Mouse (Mus musculus) gastrocnemius, postnatal 25 days (tissue): ENCODE data around the gene Hoxa7. TPM values are rescaled to one million over a fixed set of nuclear protein-coding genes. Genes with fewer than 3 reads are reported as not detected.

Source experiments
- DNase-seq: peaks from one replicate; pipeline ENCODE4 v3.0.0; 2022
- long read RNA-seq, 2 experiments: library from polyadenylated mRNA; stranded (forward); transcript quantifications; one replicate each; pipeline ENCODE4 v2.0.0; 2021
- total RNA-seq, 2 experiments: library from RNA; stranded (reverse); gene quantifications; 1 replicate in 1 of 2; 2 replicates in 1 of 2; pipeline ENCODE4 v1.2.3; 2021

Gene Hoxa7
- total RNA-seq: 1 to 10 TPM; 4.7 to 5.5 TPM
- long read RNA-seq, experiment 1, partial matches to known transcripts: 0 of 4 reads
- long read RNA-seq, experiment 1, other reads (novel, unspliced or antisense): 1 of 4 reads
- long read RNA-seq, experiment 2, transcript Hoxa7-201 (2 exons, 2,009 nt): major isoform, 5 of 9 reads
- long read RNA-seq, experiment 2, partial matches to known transcripts: 0 of 9 reads
- long read RNA-seq, experiment 2, other reads (novel, unspliced or antisense): 3 of 9 reads

- DNase-seq: peak; percentile 88
Measured at GRCm38 (mm10) chr6:52221337-52221992, at the start of gene Hoxa7. TSS of gene Hoxa7 (minus strand) at chr6:52221854.

DNA sequence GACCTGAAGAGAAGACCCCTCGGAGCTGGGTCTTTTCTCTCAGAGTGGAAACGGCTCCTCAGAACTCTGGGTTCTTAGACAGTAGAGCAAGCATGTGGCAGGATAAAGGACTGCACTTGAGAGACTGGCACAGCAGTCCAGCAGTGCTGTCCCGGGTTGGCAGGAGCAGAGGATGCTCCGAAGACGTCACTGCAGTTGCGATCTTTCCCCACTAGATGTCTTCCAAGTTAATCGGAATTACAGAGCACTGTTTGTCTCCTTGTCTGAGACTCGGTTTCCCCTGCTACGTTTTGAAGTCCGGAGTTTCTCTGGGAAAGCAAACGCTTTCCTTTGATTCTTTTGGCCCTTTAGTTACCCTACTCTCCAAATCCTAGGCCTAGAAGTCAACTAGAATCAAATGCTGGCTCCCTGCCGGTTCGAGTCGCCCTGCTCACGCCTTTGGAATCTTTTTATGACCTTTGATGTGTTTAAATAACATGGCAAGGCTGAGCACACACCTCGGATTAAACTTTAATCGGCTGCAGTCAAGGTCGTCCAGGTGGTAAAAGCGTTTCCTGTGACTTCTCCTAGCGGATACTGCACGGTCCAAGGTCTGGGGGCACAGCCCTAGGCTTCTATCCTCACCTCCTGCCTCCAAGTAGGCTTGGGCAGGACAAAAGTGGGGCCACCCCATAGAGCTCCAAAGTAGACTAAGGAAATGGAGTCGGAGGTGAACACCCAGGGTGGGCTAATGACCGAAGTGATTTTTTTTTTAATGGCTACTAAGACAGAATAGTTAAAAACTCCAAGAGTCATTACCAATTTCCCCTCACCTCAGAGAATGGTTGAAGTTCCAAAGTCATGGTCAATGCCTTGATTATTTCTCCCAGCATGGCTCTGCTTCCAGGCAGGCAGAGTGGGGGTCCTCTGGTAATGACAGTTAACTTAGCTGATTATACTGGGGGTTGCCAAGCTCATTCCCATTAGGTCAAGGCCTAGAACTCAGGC lies 49.1 kb upstream of the Hoxa7 start:
- no peak for DNase-seq

DNA sequence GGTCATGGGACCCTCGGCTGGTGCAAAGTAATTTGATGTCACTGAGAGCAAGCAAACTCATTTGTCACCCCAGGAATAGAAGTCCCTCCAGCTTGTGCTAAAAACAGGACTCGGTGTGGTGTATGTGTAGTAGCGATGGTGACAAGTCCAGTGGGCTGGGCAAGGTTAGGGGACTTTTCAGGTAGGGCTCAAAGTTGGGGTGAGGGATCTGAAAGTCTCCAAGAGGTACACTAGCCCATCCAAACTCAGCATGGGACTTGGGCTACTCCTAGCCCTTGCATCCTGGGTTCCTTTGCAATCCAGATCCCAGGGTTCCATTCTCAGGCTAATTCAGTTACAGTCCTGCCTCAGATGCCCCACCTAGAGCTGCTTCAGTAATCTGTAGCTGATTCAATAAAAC lies 47.1 kb upstream of the Hoxa7 start:
- DNase-seq: no peak

- no peak for DNase-seq
Measured at GRCm38 (mm10) chr6:52268341-52268740, 46.7 kb upstream of the Hoxa7 start.

DNA sequence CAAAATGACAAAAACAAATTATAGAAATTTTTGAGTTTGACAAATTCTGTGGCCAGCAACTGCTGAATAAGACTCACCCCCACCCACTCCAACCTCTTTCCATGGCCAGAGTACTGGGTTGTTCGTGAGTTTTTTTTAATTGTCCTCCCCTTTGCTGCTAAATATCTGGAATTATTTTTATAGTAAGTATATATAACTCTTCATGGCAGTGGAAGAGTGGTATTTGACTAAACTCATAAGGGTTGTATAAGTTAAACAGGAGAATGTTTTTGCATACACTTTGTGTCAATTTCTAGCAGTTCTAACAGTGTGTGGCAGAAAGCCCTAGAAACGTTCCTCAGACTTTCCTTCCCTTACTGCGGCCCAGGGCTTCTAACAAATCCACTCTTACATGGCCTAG lies 46.0 kb upstream of the Hoxa7 start:
- no peak for DNase-seq

- no peak for DNase-seq
Measured at GRCm38 (mm10) chr6:52267221-52267620, 45.6 kb upstream of the Hoxa7 start.

DNA sequence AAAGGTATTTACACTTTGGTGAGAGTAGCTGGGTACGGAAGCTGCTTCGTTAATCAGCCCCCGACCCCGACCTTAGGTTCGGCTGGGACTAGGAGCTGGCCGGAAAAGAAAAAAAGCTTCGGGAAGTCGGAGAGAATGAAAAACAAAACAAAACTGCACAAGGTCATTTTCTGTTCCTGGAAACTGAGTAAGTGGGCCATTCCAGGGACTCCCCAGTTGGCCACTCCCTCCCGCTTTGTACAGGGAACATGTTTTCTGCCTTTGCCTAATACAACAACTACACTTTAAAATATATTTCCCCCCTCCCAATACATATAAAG lies 45.0 kb upstream of the Hoxa7 start:
- DNase-seq: no peak

GRCm38 (mm10) chr6:52265913-52266665 lies 44.4 kb upstream of the Hoxa7 start:
- no peak for DNase-seq

DNA sequence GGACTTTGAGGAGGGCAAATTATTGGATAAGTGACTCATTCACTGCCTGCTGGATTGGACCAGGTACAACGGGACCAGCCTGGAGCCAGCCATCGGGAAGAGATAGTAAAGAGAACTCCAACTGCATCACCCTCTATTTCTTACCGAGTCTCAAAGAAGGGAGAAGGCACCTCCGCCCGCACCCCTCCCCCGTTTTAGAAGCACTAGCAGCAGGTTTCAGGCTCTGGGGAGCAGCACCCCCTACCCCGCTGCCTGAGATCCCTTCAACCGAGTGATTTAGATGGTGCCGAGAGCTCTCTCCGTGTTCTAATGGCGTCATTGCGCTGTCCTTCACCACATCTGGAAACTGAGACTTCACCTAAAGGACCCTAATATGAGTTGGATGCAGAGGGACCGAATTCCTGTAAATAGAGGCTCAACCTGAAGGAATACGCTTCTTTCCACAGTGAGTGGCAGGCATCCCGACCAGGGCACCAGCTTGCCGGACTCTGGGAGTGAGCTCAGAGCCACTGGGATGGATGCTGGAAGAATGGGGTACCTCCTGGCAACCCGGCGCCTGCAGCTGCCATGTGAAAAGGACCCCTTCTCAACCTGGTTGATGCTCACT lies 43.8 kb upstream of the Hoxa7 start:
- no peak for DNase-seq

GRCm38 (mm10) chr6:52264106-52264790 lies 42.6 kb upstream of the Hoxa7 start:
- no peak for DNase-seq

DNA sequence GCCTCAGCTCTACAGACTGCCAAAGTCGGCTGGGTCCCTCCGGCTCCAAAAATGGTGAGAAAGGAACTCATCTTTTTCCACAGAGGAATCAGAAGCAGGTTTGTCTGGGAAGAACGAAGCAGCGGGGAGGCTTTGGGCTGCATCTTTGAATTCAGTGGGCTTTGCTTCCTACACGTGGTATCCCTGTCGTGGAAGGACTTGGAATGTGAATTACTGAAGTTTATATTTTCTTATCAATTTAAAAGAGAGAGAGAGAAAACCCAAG lies 41.6 kb upstream of the Hoxa7 start:
- DNase-seq: no peak

- no peak for DNase-seq
Measured at GRCm38 (mm10) chr6:52262463-52263320, 41.0 kb upstream of the Hoxa7 start.

DNA sequence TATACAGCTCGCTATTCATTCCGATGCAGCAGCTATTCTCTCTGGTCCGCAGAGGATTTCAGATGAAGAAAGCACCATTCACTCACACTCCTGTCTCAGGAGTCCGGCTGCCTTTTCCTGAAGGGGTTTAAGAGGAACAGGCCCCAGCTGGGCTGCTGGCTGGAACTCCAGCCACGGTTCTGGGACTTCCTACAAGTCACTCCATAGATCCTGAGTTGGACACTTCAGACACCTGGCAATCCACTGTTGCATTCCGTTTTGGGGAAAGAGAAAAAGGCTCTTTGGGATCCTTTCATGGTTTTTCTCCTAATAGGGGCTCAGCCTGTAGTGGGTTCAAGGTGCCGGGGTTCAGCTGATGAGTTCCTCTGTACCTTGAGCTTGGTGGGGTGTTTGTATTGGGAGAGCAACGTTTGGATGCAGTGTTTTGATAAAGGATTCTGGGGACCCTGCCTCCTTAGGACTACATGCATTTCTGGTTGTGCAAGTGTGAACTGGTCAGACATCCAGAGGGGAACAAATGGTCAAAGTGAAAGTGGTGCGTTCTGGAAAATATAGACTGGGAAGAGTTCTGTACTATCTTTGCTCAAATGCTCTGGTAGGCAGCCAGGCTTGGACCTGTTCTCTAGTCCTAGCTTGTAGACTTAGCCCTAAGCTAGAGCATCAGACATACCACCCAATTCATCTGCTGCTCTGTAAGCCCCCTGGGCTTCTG lies 40.3 kb upstream of the Hoxa7 start:
- no peak for DNase-seq

- no peak for DNase-seq
Measured at GRCm38 (mm10) chr6:52260654-52261575, 39.3 kb upstream of the Hoxa7 start, which contains the start of gene Hoxa13. TSS of gene Hoxa13 (minus strand) at chr6:52260880.

- no peak for DNase-seq
Measured at GRCm38 (mm10) chr6:52259811-52260261, 38.2 kb upstream of the Hoxa7 start.

- no peak for DNase-seq
Measured at GRCm38 (mm10) chr6:52259081-52259790, 37.6 kb upstream of the Hoxa7 start.

- DNase-seq: no peak
Measured at GRCm38 (mm10) chr6:52256956-52257355, 35.3 kb upstream of the Hoxa7 start.
